Mouse (Mus musculus): ENCODE measurements at regions not wholly inside any gene's neighbourhood (a gene's known extent, or its start where the extent isn't known, plus 50 kb on each side); places are given as distances from the start of the nearest gene placed in this dataset.
A peak's percentile ranks its signal among the peaks of the same experiment; 100 is the strongest.

DNA sequence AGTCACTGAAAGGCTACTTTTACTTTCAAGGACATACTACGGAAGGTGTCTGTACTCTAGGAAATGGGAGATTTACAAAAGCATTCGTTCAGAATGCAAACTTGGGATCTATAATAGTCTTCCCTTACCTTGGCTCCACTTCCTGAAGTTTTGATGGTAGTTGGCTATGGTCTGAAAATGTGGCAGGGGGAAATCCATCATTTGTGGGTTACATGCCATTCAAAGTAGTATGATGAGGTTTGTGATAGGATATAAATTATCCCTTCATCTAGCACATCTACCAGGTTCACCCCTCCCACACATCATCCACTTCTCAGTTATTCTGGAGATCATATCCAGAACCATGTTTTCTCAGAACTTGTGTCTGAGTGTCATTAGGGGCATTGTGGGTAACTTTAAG is 184.7 kb upstream of the Gm5148 start:
- DNase-seq, result no peak

DNA sequence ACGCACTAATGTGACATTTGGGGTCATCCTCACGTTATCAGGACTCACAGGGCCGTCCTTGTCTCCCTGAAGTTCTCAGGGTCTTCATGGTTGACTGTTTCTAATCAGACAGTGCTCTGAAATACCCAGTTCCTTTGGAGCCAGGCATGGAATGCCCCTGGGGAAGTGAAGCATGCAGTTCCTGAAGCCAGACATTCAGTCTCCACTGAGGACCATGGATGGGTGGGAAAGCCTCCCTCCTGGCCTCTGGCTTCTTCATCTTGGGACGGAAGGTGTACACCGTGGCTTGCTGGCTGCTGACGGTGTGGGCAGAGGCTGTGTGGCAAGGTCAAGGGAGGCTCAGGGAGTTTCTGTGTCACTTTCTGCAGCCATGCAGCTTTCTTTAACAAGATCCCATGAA is 184.2 kb upstream of the Gm5148 start:
- no peak for DNase-seq

DNA sequence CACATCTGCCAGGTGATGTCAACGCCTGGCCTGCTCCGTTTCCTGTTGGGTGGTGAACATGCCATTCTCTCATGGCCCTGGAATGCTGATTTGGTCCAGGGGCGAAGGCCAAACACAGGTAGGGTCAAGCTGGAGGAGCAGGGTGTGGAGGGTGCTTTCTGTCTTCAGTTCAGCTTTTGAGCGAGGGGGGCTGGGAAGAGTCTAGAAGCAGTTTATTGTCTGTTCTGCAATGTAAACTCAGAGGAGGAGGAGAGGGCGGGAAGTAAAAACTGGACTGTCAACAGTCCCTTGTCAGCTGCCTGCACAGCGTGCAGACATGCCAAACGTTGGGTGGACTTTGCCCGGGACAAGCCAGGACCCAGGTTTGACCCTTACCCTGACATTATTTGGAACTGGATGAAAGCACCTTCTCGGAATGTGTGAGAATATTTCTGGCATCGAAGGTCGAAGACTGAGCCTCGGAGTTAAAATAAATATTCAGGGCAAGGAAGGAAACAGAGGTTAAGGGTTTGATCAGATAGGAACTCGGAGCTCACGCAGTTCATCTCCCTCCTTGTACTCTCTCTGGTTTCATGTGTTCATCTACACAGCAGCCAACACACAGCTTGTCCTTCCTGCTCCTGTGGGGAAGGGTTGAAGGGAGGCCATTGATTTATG is 183.3 kb upstream of the Gm5148 start:
- peak; percentile 45 for DNase-seq

DNA sequence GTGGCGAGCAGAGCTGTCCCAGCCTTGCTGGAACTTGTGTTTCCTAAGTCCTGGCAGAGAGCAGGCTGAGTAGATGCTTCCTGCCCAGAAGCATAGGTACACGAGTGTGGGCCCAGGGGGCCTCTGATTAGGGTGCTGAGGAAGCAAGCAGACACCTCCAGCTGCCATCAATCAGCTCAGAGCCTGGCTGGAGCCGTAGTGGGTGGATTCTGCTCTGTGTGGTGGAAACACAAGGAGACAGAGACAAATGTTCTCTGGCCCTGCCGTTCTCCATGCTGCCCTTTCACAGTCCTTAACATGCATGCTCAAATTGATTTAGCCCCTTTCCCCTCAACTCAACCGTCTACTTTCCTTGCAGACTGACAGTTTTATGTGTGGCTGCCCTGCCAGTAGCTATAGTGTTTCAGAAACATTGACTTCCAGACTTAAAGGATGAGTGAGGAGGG is 182.5 kb upstream of the Gm5148 start:
- DNase-seq, result peak; percentile 10

DNA sequence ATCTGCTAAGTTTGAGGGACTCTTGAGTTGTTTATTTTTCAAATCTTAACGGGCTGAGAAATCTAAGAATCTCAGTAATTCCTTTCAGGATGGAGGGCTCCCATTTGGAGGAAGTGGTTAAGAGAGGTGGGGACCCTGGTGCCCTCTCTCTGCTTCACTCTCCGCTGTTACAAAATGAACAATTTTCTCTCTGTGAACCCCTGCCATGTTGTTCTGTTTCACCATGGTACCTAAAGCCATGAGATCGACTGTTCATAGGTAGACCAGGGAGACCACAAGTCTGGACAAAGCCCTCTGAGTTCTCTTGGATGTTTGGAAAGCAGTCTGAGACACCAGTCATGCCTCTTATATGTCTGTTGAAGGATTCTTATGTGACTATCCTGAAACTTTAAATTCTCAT is 179.9 kb upstream of the Gm5148 start:
- no peak for DNase-seq

GRCm38 (mm10) chr3:37903482-37903881 is 179.2 kb upstream of the Gm5148 start:
- no peak for DNase-seq

GRCm38 (mm10) chr3:37903021-37903420 is 178.7 kb upstream of the Gm5148 start:
- no peak for DNase-seq

DNA sequence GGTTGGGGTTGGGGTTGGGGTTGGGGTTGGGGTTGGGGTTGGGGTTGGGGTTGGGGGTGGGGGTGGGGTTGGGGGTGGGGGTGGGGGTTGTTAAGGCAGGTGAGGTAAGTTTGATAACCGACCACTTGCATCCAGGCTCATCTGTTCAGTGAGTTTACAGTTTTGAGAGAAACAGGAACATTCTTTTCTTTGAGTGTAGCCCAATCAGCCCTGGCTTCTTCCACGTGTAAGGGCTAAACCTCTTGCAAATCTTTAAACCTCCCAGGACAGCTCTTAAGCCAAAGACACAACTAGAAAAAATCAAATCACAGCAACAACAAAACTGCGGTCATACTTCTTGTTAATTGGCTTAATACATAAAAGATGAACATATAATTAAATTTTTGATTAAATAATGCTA is 173.1 kb upstream of the Gm5148 start:
- DNase-seq, result no peak

DNA sequence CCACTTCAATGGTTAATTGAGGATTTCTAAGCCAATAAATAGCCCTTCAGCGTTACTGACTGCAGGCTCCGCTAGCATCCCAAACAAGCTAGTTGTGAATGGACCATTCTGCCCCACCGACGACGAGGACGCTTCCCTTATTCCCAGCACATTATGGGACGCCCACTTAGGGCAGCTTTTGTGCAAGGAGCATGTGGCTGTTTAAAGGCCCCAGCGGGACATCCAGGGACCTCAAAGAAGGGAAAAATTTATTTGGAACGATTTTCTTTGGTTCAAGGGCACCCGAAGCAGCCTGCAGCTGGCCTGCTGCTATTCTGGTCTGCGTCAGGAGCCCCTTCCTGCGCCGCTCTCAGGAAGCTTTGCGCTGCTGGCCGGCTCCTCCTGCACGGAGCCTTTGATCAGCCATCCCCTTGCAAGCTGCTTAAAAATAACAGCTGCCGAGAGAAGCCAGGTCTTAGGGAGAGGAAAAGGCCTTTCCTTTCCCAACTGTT is 172.6 kb upstream of the Gm5148 start:
- DNase-seq, result peak; percentile 36

DNA sequence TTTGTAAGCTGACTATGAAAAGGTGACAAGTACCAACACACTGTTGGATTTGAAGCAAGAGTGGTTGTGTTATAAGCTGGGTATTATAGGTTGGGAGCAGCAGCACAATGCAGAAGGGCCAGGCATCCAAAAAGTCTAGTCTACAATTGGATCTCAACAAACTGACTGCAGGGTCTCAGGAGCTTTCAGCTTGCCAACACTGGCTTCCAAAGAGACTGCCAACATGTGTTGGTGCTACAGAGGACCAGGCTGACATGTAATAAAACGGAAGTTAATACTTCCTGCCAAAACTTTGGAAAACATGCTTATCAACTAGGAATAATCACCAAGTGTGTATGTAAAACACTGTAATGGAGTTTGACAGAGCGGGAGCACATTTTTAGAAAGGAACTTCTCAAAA is 170.3 kb upstream of the Gm5148 start:
- DNase-seq, result no peak

DNA sequence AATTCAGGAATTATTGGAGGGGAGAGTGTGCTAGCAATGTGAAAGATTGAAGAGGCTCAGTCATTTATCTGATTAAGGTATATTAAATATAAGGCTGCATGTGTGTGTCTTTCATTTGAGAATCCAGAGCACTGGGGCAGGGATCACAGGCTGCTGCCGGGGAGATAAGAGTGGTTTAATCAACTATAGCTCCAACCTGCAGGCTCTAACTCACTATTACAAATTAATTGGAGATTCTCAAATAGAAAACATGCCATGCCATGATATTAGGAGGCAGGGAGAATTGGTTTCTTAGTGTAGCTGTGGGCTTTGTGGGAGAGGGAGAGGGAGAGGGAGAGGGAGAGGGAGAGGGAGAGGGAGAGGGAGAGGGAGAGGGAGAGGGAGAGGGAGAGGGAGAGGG is 165.9 kb upstream of the Gm5148 start:
- DNase-seq, result no peak

DNA sequence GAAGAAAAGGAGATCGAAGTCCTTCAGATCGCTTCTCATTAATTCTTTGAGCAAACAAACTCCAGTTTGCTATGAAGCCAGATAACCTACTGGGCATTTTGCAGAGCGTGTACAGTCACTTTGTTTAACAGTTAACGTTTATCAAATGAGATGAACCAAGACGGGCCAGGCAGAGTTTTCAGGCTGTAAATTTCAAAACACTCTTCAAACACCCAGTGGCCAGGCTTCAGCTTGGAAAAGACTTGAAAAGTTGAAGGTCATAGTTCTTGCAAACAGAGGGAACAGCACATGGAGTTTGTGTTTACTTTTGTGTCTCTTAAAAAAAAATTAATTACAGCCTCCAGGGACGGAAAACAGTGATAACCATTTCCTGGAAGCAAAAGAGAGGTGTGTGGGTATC is 164.2 kb upstream of the Gm5148 start:
- DNase-seq, result no peak

- DNase-seq, result no peak
Observed at GRCm38 (mm10) chr3:37887711-37888110, 163.4 kb upstream of the Gm5148 start.

DNA sequence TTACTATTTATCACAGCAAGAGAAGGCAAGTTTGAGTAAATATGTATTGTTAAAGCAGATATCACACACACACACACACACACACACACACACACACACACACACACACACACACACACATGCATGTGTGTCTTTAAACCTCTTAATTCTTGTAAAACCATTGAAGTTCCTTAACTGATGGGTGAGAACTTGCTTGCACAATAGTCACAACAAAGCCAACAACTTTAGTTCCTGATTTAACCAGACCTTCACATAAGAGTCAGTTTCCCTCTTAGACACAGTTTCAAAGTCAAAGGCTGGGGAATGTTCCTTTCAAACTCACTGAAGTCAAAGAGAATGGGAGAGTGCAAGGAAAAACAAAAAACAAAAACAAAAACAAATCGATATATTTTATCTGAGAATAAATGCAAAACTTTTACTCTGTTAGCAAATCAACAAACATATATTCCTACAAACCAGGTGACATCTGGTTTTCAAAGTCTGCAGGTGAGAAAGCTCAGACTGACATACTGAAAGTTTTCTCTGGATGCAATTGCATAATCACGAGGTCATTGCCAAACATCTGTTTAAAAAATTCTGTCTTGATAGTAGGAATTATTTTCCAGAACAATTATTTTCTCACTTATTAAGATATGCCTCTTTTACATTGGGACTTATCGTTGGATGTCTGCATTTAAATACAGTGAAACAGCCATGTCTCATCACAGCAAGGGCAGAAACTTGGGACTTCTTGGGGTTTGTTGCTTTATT is 162.6 kb upstream of the Gm5148 start:
- DNase-seq, result no peak

- no peak for DNase-seq
Observed at GRCm38 (mm10) chr3:37885776-37886175, 161.5 kb upstream of the Gm5148 start.

GRCm38 (mm10) chr3:37882417-37882816 is 158.1 kb upstream of the Gm5148 start:
- DNase-seq, result no peak

GRCm38 (mm10) chr3:37881016-37881415 is 156.7 kb upstream of the Gm5148 start:
- DNase-seq, result no peak

DNA sequence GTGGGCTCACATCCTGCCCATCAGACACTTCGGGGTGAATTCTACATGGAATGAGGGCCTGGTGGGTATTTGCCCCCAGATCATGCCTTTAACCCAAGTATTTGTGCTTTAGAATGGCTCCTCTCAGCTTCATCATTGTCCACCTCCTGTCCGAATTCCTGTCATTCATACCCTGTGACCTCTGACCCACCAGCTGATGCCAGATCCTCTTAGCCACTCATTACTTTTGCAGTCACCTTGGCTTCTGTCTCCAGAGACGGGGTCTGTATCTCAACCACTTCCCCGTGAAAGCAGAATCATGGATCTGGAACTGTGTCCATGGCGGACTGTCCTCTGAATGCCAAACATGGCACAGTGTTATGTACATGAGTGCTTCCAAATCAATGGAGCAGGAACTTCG is 154.8 kb upstream of the Gm5148 start:
- DNase-seq, result no peak

DNA sequence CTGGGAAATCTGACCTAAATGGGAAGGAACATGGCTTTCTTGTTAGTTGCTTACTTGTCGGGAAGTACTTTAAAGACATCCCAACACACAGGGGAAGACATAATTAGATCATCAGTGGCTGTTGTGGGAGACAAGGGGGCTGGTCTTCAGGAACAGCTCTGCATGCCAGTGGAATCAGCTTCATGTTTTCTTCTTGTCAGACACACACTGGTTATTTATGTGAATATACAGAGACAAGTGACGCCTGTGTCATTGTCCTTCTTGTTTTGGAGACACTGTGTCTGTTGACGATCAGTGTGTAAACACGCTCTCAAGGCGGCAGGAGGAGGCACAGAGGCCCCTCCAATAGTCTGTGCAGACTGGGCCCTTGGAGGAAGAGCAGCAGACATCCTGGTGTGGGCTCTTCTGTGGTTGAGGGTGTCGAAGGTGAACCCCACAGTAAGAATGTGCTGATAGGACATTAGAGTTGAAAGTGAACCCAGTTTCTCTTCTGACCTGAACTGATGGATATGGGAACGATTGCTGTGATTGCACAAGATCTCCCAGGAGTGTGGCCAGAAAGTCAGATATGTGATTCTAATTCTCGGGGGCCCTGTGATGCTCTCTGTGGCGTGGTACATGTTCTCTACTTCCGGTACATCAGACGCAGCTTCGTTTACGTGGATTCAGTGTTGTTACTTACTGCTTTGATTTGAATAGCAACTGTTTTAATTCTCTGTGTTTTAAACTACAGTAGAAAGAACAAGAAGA is 151.9 kb upstream of the Gm5148 start:
- no peak for DNase-seq

- peak; percentile 32 for DNase-seq
Observed at GRCm38 (mm10) chr3:37875331-37876015, 151.2 kb upstream of the Gm5148 start.

DNA sequence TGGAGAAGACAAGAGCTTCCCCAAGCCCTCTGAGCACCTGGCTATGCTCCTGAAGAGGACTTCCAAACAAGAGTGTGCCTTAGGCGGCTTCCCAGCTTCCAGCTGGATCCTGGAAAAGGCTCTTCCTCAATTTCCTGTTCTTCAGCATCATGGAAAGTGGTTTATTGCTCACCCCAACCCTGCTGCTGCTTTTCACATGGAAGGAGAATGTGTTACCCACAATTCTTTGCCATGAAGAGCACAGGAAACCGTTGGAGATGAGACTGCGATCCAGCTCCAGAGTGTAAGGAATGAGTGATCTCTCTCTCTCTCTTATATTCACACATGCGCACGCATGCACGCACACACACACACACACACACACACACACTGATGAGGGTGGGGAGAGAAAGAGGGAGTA is 150.6 kb upstream of the Gm5148 start:
- no peak for DNase-seq

- DNase-seq, result no peak
Observed at GRCm38 (mm10) chr3:37874346-37874745, 150.1 kb upstream of the Gm5148 start.

GRCm38 (mm10) chr3:37872329-37872728 is 148.0 kb upstream of the Gm5148 start:
- no peak for DNase-seq

Data from liver (tissue).